Mouse (Mus musculus) brain, embryonic 14.5 days (tissue): ENCODE results near the gene Spag5. TPM values are rescaled to one million over a fixed set of nuclear protein-coding genes. Genes with fewer than 3 reads are reported as not detected.

ENCODE experiments used
- DNase-seq: peaks from one replicate; pipeline ENCODE4 v3.0.0-alpha.2; 2011; ENCODE audit warnings: low read depth
- CTCF ChIP-seq: fragments of 200-500 bp; IDR thresholded peaks from 2 replicates; pipeline ENCODE4 v1.5.1; 2012; ENCODE audit warnings: inconsistent platforms, mild to moderate bottlenecking, moderate library complexity, borderline replicate concordance; ENCODE audit not compliant: insufficient read depth, insufficient read length; ENCODE audit errors: extremely low read depth
- POLR2A ChIP-seq: fragments of 200-500 bp; IDR thresholded peaks from 2 replicates; pipeline ENCODE4 v1.6.1; 2012; ENCODE audit warnings: mild to moderate bottlenecking, inconsistent platforms, borderline replicate concordance; ENCODE audit not compliant: poor library complexity, insufficient read depth, insufficient read length, severe bottlenecking; ENCODE audit errors: extremely low read depth
- polyA plus RNA-seq: library from polyadenylated mRNA; depleted of rRNA; stranded (reverse); fragments of >200 nt; gene quantifications from 2 replicates; pipeline ENCODE4 v1.2.3, GENCODE M21; 2012

Spag5 gene
- polyA plus RNA-seq, 1 experiment: 22.0 TPM

DNA sequence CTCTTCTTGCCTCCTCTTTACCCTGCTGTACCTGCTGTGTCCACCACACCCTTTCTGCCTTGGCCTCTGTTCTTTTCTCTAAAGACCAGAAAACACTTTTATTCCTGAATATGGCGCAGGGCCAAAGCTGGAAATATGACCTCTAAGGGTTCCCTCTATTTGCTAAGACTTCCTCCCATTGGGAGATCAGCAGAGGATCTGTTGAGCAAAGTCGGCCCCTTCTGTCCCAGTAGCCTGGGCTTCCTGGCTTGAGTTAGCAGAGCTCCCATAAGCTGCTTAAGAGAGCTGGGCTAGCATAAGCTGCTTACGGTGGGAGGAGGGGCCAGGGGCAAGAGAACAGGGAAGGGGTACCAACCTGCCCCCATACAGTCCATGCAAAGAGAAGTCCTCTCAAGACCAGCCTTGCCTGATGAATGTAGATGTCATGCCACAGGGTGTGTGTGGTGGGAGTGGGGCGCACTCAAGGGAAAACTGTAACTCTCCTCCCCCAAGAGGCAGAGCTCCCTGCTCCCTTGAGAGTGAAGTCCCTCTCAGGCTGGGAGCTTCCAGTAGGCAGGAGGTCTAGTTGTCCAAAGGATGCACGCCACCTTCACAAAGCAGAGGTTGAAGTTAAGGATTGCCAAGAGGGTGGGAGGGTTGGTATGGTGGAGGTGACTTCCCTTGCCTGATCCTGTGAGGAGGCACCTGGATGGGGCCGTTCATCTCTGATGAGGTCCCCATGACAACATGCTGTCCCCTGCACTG, 45.2 kb downstream of the Spag5 start:
- DNase-seq: peak; percentile 33
- TF ChIP-seq CTCF: no peak
- no peak for TF ChIP-seq POLR2A

DNA sequence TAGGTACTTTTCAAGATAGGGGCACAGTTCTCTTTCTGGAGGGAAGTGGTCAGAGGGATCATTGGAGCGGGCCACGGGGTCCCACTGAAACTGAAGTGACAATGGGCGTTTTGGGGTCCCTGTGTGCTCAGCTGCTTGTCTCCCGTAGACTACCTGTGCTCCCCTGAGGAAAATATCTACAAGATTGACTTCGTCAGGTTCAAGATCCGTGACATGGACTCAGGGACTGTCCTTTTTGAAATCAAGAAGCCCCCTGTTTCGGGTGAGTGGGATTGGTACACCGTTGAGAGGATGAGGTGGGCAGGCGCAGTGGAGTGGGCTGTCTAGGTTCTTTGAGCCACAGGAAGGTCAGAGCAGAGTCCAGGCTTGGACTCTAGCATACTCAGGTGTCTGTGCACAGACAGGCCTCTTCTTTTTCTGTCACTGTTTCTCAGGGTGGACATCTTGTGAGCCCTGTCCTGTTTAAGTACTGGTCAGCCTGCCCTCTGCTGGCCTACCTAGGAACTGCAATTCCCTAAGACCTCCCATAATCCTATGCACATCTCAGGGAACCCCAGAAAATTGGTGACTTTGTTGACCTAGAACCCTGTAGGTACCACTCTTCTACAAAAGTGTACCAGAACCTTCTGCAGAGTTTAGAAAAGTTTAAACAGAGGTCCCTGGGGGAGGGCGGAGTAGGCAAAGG, 45.9 kb downstream of the Spag5 start:
- TF ChIP-seq CTCF: peak; percentile 80; the same call in 1 of the 2 replicates
- TF ChIP-seq POLR2A: no peak
- peak; percentile 88 for DNase-seq

DNA sequence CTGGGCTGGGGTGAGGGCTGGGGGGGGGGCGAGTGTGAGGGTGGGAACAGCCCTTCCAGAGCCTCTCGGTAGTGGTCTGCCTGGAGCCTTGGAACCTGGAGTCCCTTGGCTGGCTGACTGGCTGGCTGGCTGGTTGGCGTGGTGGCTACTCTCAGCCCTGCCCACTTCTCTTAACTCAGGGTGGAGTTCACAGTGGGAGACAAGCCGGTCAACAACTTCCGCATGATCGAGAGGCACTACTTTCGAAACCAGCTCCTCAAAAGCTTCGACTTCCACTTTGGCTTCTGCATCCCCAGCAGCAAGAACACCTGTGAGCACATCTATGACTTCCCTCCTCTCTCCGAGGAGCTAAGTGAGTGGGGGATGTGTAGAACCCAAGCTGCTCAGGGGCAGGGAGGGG, 46.6 kb downstream of the Spag5 start:
- TF ChIP-seq POLR2A (no peak), CTCF (no peak)
- no peak for DNase-seq

DNA sequence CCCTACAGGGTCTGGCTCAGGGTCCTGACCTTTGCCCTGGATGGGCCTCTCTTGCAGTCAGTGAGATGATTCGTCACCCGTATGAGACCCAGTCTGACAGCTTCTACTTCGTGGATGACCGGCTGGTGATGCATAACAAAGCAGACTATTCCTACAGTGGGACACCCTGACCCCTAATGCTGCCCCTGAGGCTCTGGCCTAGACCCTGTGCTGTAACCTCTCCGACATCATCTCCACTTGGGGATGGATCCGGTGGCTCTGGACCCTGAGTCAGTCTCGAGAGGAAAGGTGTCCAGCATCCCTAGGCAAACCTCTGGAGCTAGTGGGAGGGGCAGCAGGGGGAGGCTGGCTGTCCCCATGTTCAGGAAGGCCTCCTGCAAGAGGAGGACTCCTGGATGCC, 47.1 kb downstream of the Spag5 start:
- TF ChIP-seq POLR2A: no peak
- no peak for TF ChIP-seq CTCF
- DNase-seq: no peak

DNA sequence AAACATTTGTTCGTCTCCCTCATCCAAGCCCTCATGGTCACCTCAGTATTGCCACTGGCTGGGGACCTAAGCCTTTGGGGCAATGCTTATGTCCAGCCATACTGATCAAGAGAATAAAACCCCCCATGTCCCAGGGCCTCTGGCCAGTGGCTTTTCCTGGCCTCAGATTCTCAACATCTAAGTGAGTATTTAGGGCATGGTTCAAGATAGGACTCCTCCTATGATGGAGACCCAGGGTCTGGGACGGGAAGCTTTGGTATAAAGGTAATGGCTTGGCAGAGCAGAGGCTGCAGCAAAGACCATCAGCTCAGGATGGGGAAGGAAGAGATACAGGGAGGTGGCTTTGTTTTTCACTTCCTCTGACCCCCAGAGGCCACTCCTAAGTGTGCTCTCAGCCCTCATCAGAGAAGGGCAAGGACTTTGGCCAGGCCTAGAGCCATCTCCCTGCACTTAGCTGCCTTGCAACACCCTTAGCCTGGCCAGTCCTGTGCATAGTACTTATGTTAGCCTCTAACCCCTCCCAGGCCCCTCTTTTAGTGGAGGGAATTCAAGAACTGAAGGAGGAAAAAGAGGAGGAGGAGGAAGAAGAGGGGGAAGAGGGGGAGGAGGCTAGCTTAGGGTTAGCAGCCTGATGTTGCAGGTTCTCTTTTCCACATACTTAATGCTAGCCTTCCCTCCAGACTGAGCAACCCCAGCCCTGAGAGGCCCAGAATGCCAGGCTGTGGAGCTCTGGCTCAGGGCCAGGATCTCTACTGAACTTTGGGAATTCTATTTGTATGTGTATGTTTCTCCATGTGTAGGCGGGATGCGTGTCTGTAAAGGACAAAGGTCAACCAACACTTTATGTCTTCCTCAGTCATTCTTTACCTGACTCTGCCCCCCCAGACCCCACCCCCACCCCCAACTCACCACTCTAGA, 48.4 kb downstream of the Spag5 start:
- no peak for DNase-seq
- TF ChIP-seq CTCF (no peak), POLR2A (no peak)

DNA sequence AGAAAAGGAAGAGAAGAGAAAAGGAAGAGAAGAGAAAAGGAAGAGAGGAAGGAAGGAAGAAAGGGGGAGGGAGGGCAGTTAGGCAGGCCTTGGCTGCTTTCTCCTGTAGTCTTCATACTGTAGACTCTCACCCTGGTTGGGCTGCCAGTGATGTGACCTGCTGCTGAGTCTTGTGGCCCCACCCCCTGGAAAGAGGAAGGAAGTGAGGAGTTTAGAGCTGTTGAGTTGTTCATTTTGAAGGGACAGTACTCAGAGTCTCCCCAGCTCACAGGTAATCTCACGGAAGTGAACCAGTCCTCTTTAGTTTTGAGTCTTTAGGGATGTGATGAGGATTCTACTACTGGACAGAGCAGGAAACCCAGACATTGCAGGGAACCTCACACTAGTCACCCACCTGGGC, 51.8 kb downstream of the Spag5 start:
- DNase-seq: no peak

DNA sequence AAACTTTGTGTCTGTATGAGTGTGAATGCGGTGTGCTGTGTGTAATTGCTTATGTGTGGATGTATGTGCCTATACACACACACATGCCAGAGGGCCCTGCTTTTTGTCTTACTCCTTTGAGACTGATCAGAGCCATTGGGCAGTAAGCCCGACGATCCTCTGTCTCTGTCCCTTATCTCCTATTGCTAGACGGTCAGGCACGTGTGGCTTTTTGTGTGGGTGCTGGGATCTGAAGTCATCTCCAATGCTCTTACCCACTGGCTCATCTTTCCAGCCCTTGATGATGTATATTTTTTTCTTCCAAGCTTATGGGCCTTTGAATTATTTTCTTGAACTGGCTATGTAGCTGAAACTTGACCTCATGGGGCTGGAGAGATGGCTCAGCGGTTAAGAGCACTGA, 53.6 kb downstream of the Spag5 start:
- TF ChIP-seq CTCF: no peak
- no peak for TF ChIP-seq POLR2A
- DNase-seq: no peak

More for the DNA sequence above, 51.8 kb downstream of the Spag5 start:
- TF ChIP-seq CTCF (no peak), POLR2A (no peak)

DNA sequence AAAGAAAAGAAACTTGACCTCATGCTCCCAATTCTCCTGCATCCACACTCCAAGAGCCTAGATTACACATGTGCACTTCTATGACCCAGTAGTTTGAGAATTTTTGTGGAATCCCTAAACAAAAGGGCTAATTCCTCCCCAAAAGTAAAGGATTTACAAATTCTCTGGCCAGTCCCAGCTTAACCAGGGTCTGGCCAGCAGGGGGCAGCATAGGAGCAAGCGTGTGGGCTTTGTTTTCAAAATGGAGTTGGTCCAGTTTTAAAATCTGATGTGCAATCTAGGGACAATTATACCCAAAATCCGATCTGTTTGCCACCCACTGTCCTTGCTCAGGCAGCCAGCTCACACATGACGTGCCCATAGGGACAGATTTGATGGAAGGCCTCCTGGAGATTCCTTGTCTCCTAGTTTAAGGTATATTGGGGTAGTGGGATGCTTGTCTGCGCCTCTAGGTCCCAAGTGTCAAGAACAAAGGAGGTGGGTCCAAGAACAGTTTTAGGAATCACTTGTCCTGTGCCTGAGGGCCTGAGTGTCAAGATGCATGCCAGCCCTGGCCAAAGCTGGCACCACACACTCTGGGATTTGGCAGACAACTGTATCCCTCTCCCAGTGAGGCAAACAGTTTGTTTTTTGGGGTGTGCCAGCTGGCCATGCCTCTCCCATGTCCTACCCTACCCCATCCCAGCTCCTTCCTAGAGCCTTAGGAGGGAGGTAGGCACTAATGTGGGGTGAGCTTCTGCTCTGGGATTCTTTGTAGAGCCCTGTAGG, 54.3 kb downstream of the Spag5 start:
- peak; percentile 74 for DNase-seq

DNA sequence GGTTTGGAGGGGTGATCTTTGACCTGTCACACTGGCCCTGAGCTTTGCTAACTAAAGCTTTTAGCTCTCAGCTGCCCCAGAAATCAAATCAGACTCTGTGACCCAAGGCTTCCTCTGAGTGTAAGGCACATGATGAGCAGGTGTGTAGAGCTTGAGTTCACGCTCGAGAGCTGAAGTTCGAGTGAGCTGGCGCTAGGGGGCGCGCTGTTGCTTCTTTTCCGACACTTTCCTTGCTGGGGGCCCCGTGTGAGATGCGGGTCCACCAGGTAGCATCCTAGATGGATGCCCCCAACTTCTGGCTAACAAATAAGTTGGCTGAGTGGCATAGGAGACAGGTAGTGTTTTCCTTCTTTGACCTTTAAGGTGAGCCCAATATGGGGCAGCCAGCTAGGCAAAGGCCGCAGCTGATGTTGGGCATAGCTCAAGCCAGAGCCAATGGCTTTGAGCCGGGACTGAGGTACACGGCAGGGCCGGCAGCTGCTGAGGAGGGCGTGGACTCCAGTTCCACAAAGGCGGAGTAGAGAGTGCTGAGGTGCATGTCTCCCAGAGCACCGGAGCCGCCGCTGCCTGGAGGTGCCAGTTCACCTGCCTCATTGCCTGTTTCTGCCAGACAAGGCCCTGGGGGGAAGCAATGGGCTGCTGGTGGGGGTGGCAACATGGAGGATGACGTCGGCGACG, 57.1 kb downstream of the Spag5 start:
- DNase-seq: no peak
- TF ChIP-seq CTCF (peak; percentile 63), POLR2A (no peak)

More for the DNA sequence above, 54.3 kb downstream of the Spag5 start:
- TF ChIP-seq CTCF (peak; percentile 86), POLR2A (no peak)

DNA sequence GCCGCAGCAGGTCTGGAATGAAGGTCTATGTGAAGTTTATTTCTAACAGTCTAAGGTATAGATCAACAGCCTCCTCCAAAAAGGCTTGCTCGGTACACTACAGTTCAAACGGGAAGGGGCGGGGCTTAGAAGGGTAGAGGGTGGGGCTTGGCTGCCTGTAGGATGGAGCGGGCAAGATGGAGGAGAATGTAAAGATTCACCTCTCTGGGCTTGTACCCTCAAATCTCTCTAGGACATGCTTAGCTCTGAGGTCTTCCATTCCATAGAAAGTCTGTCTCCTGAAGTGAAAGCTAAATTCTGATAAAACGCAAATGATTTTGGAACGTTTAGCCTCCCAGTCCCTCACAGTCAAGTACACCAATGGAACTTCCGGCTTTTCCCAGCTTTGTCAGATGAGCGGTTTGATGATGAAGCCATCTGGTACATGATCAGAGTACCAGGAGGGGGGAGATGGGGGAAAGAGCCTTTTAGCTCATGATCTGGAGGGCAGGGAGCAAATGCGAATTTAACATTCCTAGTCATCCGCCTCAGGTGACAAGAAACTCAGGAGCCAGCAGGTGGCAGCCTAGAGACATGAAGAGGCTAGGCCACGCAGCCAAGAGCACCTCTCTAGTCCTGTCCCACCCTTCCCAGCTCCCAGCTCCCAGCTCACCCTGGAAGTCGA, 58.9 kb downstream of the Spag5 start:
- TF ChIP-seq POLR2A: no peak
- peak; percentile 71 for TF ChIP-seq CTCF

DNA sequence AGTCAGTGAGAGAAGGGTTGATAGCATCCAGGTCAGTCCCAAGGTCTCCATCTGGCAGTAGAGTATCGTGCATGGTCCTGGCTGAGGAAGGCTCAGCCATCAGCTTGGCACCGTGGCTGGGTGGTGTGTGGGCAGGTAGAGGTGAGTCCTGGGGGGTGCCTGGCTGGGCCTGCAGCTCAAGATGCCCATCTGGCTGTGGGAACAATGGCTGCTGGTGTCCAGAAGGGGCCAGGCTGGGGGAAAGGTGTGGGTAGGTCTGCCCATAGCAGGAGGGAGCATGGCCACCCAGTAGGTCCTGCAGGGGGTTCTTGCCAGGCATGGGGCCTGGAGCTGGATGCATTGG, 59.4 kb downstream of the Spag5 start:
- DNase-seq: no peak
- TF ChIP-seq CTCF: no peak

More for the DNA sequence above, 58.9 kb downstream of the Spag5 start:
- peak; percentile 85 for DNase-seq
